Mouse (Mus musculus): ENCODE data around the gene Ptpn4. TPM values are rescaled to one million over a fixed set of nuclear protein-coding genes. Genes with fewer than 3 reads are reported as not detected.

Ptpn4 gene
- polyA plus RNA-seq, 1 experiment from 2014 or later: 13.0 TPM

- DNase-seq (ENCODE audit: low spot score): no peak
- under 1% methylated on average over 28 of the region's 31 CpGs for WGBS
- no peak; the same call in 1 of the 2 replicates for ATAC-seq (ENCODE audit: insufficient read depth, low FRiP score, low TSS enrichment)
Observed at GRCm38 (mm10) chr1:119836479-119837015, 866 bp downstream of the Ptpn4 start.

GRCm38 (mm10) chr1:119835726-119836478 lies 1.5 kb downstream of the Ptpn4 start:
- ATAC-seq (ENCODE audit: insufficient read depth, low FRiP score, low TSS enrichment) (no peak), DNase-seq (ENCODE audit: low spot score) (no peak)
- H3K4me2 ChIP-seq (ENCODE audit: low read depth): peak overlapping the region; percentile 52
- no peaks in the 10 kb centered on the region for H3K36me3 ChIP-seq (ENCODE audit: control insufficient read depth, insufficient read depth, low read length)
- no peak overlapping the region; the same call in 1 of the 2 replicates for H3K27ac ChIP-seq (ENCODE audit: low read depth, low read length)
- peaks cover 7% of the 10 kb centered on the region; the same call in 1 of the 2 replicates for H3K4me1 ChIP-seq (ENCODE audit: control insufficient read depth, insufficient read depth, low read length)
- H3K9me3 ChIP-seq (ENCODE audit: control insufficient read depth, low read length): no peaks in the 10 kb centered on the region
- 19% methylated on average over 9 of the region's 9 CpGs for WGBS
- no peaks in the 10 kb centered on the region for H3K27me3 ChIP-seq (ENCODE audit: control insufficient read depth, insufficient read depth, low read length)
- peak overlapping the region; percentile 93 for H3K9ac ChIP-seq (ENCODE audit: low read length)
- H3K4me3 ChIP-seq (ENCODE audit: low read depth, low read length): peak overlapping the region; percentile 87

More at GRCm38 (mm10) chr1:119836479-119837015, 866 bp downstream of the Ptpn4 start:
- peak overlapping the region; percentile 52 for H3K4me2 ChIP-seq (ENCODE audit: low read depth)
- H3K4me1 ChIP-seq (ENCODE audit: control insufficient read depth, insufficient read depth, low read length): peaks cover 7% of the 10 kb centered on the region; the same call in 1 of the 2 replicates
- peak overlapping the region; percentile 93 for H3K27ac ChIP-seq (ENCODE audit: low read depth, low read length)
- no peaks in the 10 kb centered on the region for H3K27me3 ChIP-seq (ENCODE audit: control insufficient read depth, insufficient read depth, low read length)
- peak overlapping the region; percentile 93 for H3K9ac ChIP-seq (ENCODE audit: low read length)
- H3K4me3 ChIP-seq (ENCODE audit: low read depth, low read length): peak overlapping the region; percentile 87
- no peaks in the 10 kb centered on the region for H3K9me3 ChIP-seq (ENCODE audit: control insufficient read depth, low read length)
- H3K36me3 ChIP-seq (ENCODE audit: control insufficient read depth, insufficient read depth, low read length): no peaks in the 10 kb centered on the region

- H3K36me3 ChIP-seq (ENCODE audit: control insufficient read depth, insufficient read depth, low read length): no peaks in the 10 kb centered on the region
- H3K27ac ChIP-seq (ENCODE audit: low read depth, low read length): no peak overlapping the region
- H3K27me3 ChIP-seq (ENCODE audit: control insufficient read depth, insufficient read depth, low read length): no peaks in the 10 kb centered on the region
- no peaks in the 10 kb centered on the region for H3K9me3 ChIP-seq (ENCODE audit: control insufficient read depth, low read length)
- DNase-seq (ENCODE audit: low spot score) (no peak), ATAC-seq (ENCODE audit: insufficient read depth, low FRiP score, low TSS enrichment) (no peak)
- H3K4me2 ChIP-seq (ENCODE audit: low read depth): no peak overlapping the region
- H3K4me1 ChIP-seq (ENCODE audit: control insufficient read depth, insufficient read depth, low read length): no peaks in the 10 kb centered on the region
- H3K4me3 ChIP-seq (ENCODE audit: low read depth, low read length): no peak overlapping the region
- no peak overlapping the region for H3K9ac ChIP-seq (ENCODE audit: low read length)
- 97% methylated on average over 1 of the region's 1 CpGs for WGBS
Observed at GRCm38 (mm10) chr1:119828160-119828559, 9.3 kb downstream of the Ptpn4 start.

- H3K27ac ChIP-seq (ENCODE audit: low read depth, low read length): no peak overlapping the region
- 57% methylated on average over 1 of the region's 1 CpGs for WGBS
- H3K9ac ChIP-seq (ENCODE audit: low read length): no peak overlapping the region
- no peaks in the 10 kb centered on the region for H3K9me3 ChIP-seq (ENCODE audit: control insufficient read depth, low read length)
- H3K27me3 ChIP-seq (ENCODE audit: control insufficient read depth, insufficient read depth, low read length): no peaks in the 10 kb centered on the region
- no peak overlapping the region for H3K4me2 ChIP-seq (ENCODE audit: low read depth)
- H3K36me3 ChIP-seq (ENCODE audit: control insufficient read depth, insufficient read depth, low read length): no peaks in the 10 kb centered on the region
- no peak overlapping the region for H3K4me3 ChIP-seq (ENCODE audit: low read depth, low read length)
- DNase-seq (ENCODE audit: low spot score) (no peak), ATAC-seq (ENCODE audit: insufficient read depth, low FRiP score, low TSS enrichment) (no peak)
- H3K4me1 ChIP-seq (ENCODE audit: control insufficient read depth, insufficient read depth, low read length): no peaks in the 10 kb centered on the region
Observed at GRCm38 (mm10) chr1:119818704-119819103, 18.7 kb downstream of the Ptpn4 start.

GRCm38 (mm10) chr1:119807707-119808106 lies 29.7 kb downstream of the Ptpn4 start:
- Histone ChIP-seq H3K4me3 (ENCODE audit: low read depth, low read length) (no peak overlapping the region), H3K36me3 (ENCODE audit: control insufficient read depth, insufficient read depth, low read length) (no peaks in the 10 kb centered on the region), H3K4me2 (ENCODE audit: low read depth) (no peak overlapping the region), H3K27me3 (ENCODE audit: control insufficient read depth, insufficient read depth, low read length) (no peaks in the 10 kb centered on the region), H3K27ac (ENCODE audit: low read depth, low read length) (no peak overlapping the region), H3K9me3 (ENCODE audit: control insufficient read depth, low read length) (no peaks in the 10 kb centered on the region), H3K9ac (ENCODE audit: low read length) (no peak overlapping the region), H3K4me1 (ENCODE audit: control insufficient read depth, insufficient read depth, low read length) (no peaks in the 10 kb centered on the region)
- ATAC-seq (ENCODE audit: insufficient read depth, low FRiP score, low TSS enrichment): no peak
- WGBS: 94% methylated on average over 1 of the region's 1 CpGs
- DNase-seq (ENCODE audit: low spot score): no peak

- H3K4me2 ChIP-seq (ENCODE audit: low read depth): no peak overlapping the region
- no peak overlapping the region for H3K4me3 ChIP-seq (ENCODE audit: low read depth, low read length)
- ATAC-seq (ENCODE audit: insufficient read depth, low FRiP score, low TSS enrichment): no peak
- no peaks in the 10 kb centered on the region for H3K36me3 ChIP-seq (ENCODE audit: control insufficient read depth, insufficient read depth, low read length)
- H3K4me1 ChIP-seq (ENCODE audit: control insufficient read depth, insufficient read depth, low read length): no peaks in the 10 kb centered on the region
- no peak overlapping the region for H3K9ac ChIP-seq (ENCODE audit: low read length)
- no peaks in the 10 kb centered on the region for H3K9me3 ChIP-seq (ENCODE audit: control insufficient read depth, low read length)
- H3K27me3 ChIP-seq (ENCODE audit: control insufficient read depth, insufficient read depth, low read length): no peaks in the 10 kb centered on the region
- 95% methylated on average over 2 of the region's 2 CpGs for WGBS
- no peak overlapping the region for H3K27ac ChIP-seq (ENCODE audit: low read depth, low read length)
- DNase-seq (ENCODE audit: low spot score): no peak
Observed at GRCm38 (mm10) chr1:119805984-119806383, 31.4 kb downstream of the Ptpn4 start.

GRCm38 (mm10) chr1:119804586-119804985 lies 32.8 kb downstream of the Ptpn4 start:
- DNase-seq (ENCODE audit: low spot score) (no peak), ATAC-seq (ENCODE audit: insufficient read depth, low FRiP score, low TSS enrichment) (no peak)
- no peaks in the 10 kb centered on the region for H3K4me1 ChIP-seq (ENCODE audit: control insufficient read depth, insufficient read depth, low read length)
- no peaks in the 10 kb centered on the region for H3K9me3 ChIP-seq (ENCODE audit: control insufficient read depth, low read length)
- H3K9ac ChIP-seq (ENCODE audit: low read length): no peak overlapping the region
- no peak overlapping the region for H3K4me2 ChIP-seq (ENCODE audit: low read depth)
- no peaks in the 10 kb centered on the region for H3K36me3 ChIP-seq (ENCODE audit: control insufficient read depth, insufficient read depth, low read length)
- WGBS: 36% methylated on average over 1 of the region's 1 CpGs
- no peak overlapping the region for H3K4me3 ChIP-seq (ENCODE audit: low read depth, low read length)
- H3K27ac ChIP-seq (ENCODE audit: low read depth, low read length): no peak overlapping the region
- H3K27me3 ChIP-seq (ENCODE audit: control insufficient read depth, insufficient read depth, low read length): no peaks in the 10 kb centered on the region

GRCm38 (mm10) chr1:119795174-119795573 lies 42.2 kb downstream of the Ptpn4 start:
- H3K9ac ChIP-seq (ENCODE audit: low read length): no peak overlapping the region

GRCm38 (mm10) chr1:119794342-119794741 lies 43.1 kb downstream of the Ptpn4 start:
- ATAC-seq (ENCODE audit: insufficient read depth, low FRiP score, low TSS enrichment): no peak
- DNase-seq (ENCODE audit: low spot score): no peak
- 91% methylated on average over 1 of the region's 1 CpGs for WGBS
- Histone ChIP-seq H3K9me3 (ENCODE audit: control insufficient read depth, low read length) (no peaks in the 10 kb centered on the region), H3K36me3 (ENCODE audit: control insufficient read depth, insufficient read depth, low read length) (no peaks in the 10 kb centered on the region), H3K27me3 (ENCODE audit: control insufficient read depth, insufficient read depth, low read length) (no peaks in the 10 kb centered on the region), H3K4me2 (ENCODE audit: low read depth) (no peak overlapping the region), H3K4me1 (ENCODE audit: control insufficient read depth, insufficient read depth, low read length) (no peaks in the 10 kb centered on the region), H3K27ac (ENCODE audit: low read depth, low read length) (no peak overlapping the region), H3K4me3 (ENCODE audit: low read depth, low read length) (no peak overlapping the region), H3K9ac (ENCODE audit: low read length) (no peak overlapping the region)

More at GRCm38 (mm10) chr1:119795174-119795573, 42.2 kb downstream of the Ptpn4 start:
- no peak for DNase-seq (ENCODE audit: low spot score)
- Histone ChIP-seq H3K36me3 (ENCODE audit: control insufficient read depth, insufficient read depth, low read length) (no peaks in the 10 kb centered on the region), H3K4me3 (ENCODE audit: low read depth, low read length) (no peak overlapping the region), H3K4me1 (ENCODE audit: control insufficient read depth, insufficient read depth, low read length) (no peaks in the 10 kb centered on the region), H3K4me2 (ENCODE audit: low read depth) (no peak overlapping the region), H3K9me3 (ENCODE audit: control insufficient read depth, low read length) (no peaks in the 10 kb centered on the region), H3K27ac (ENCODE audit: low read depth, low read length) (no peak overlapping the region), H3K27me3 (ENCODE audit: control insufficient read depth, insufficient read depth, low read length) (no peaks in the 10 kb centered on the region)
- no peak for ATAC-seq (ENCODE audit: insufficient read depth, low FRiP score, low TSS enrichment)
